Mouse (Mus musculus) olfactory bulb, adult 2 months (tissue): ENCODE results near the gene Fthl17f. TPM values are rescaled to one million over a fixed set of nuclear protein-coding genes. Genes with fewer than 3 reads are reported as not detected.
"Not testable (repeated sequence)": the region's sequence is repeated elsewhere in the genome, so short reads cannot be mapped to it uniquely, and the experiment has no call there.

ENCODE experiments used
- H3K27ac ChIP-seq: fragments of 200-500 bp; 2 replicates; pipeline ENCODE4 v1.5.1; 2012; ENCODE audit warnings: low read depth, low read length; ENCODE audit not compliant: insufficient read depth
- H3K4me1 ChIP-seq: fragments of 200-500 bp; 2 replicates; pipeline ENCODE4 v1.6.1; 2012; ENCODE audit warnings: low read length; ENCODE audit not compliant: control insufficient read depth, insufficient read depth
- H3K4me3 ChIP-seq: fragments of 200-500 bp; 2 replicates; pipeline ENCODE4 v1.5.1; 2012; ENCODE audit warnings: mild to moderate bottlenecking, low read depth, low read length, moderate library complexity; ENCODE audit not compliant: insufficient read depth
- CTCF ChIP-seq: fragments of 200-500 bp; IDR thresholded peaks from 2 replicates; pipeline ENCODE4 v1.5.1; 2012; ENCODE audit warnings: low read depth, mild to moderate bottlenecking, low read length, moderate library complexity; ENCODE audit not compliant: insufficient read depth
- POLR2A ChIP-seq: fragments of 200-500 bp; IDR thresholded peaks from 2 replicates; pipeline ENCODE4 v1.6.1; 2012; ENCODE audit warnings: mild to moderate bottlenecking, low read depth, low read length, moderate library complexity; ENCODE audit not compliant: insufficient read depth
- WGBS: fragments of 180-500 bp; shearing (Covaris S2); methylation state at CpG from one replicate; pipeline ENCODE4 v1.1.7; 2018; 5-methylcytosine and 5-hydroxymethylcytosine counted together
- polyA plus RNA-seq: library from polyadenylated mRNA; stranded (reverse); fragments of >200 nt; gene quantifications from 2 replicates; pipeline ENCODE4 v1.2.4, GENCODE M21; 2012; ENCODE audit warnings: low replicate concordance; ENCODE audit not compliant: missing spikeins, insufficient read depth, insufficient read length

The Fthl17f gene
- not detected in 2 replicates for polyA plus RNA-seq

DNA sequence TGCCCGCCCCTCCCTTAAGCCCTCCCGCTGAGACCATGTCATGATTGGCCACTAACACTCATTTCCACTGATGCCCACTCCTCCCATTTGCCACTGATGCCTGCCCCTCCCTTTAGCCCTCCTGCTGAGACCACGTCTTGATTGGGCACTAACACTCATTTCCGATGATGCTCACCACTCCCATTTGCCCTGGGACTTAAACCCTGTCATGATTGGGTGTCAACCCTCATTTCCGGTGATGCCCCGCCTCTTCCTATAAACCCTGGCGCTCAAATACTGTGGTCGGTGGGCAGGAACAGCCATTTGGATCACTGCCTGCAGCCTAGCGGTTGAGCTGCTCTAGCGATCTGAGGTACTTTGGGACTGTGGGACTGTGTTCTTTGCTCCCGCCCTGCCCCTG is at the start of gene Fthl17f:
Fthl17f (plus strand) TSS at position 301 of the 400 bp plus-strand sequence.
- WGBS: 92% methylated on average over 11 of the region's 11 CpGs
- not testable (repeated sequence) for H3K27ac ChIP-seq, H3K4me1 ChIP-seq, H3K4me3 ChIP-seq

DNA sequence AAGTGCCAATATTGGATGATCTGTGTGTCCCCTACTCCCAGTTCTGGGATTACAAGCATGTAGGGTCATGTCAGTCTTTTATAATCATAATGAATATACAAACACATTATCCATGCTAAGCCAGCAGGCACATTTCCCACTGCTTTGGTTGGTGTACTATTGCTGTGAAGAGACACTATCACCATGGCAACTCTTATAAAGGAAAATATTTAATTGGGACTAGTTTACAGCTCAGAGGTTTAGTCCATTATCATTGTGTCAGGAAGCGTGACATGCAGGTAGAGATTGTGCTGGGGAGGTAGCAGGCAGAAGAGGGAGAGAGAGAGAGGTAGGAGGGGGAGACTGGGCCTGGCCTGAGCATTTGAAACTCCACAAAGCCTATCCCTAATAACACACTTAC is 46.7 kb upstream of the Fthl17f start:
- Histone ChIP-seq H3K4me1 (no peaks in the 10 kb centered on the region), H3K27ac (no peak overlapping the region), H3K4me3 (no peak overlapping the region)
- TF ChIP-seq CTCF (no peak), POLR2A (no peak)
- WGBS: 50% methylated on average over 1 of the region's 1 CpGs

DNA sequence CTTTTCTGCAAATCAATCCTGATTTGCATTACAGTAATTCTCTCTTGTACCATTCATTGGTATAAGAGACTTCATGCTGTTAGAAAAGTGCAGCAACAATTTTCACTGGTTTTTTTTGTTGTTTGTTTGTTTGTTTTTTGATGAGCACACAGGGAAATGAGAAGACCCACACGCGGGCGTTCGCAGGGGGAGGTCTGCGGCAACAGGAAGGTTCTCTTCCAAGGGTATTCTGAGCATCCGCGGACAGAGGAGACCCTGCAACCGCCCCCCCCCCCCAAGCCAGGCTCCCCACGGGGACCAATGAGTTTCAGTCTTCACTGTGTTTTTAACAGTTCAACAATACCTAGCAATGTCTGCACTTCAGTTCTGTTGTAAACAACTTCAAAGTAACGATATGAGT is 43.3 kb upstream of the Fthl17f start:
- no peak overlapping the region for H3K4me3 ChIP-seq
- 39% methylated on average over 10 of the region's 10 CpGs for WGBS
- no peaks in the 10 kb centered on the region for H3K4me1 ChIP-seq
- TF ChIP-seq POLR2A: no peak
- TF ChIP-seq CTCF: no peak
- no peak overlapping the region for H3K27ac ChIP-seq

DNA sequence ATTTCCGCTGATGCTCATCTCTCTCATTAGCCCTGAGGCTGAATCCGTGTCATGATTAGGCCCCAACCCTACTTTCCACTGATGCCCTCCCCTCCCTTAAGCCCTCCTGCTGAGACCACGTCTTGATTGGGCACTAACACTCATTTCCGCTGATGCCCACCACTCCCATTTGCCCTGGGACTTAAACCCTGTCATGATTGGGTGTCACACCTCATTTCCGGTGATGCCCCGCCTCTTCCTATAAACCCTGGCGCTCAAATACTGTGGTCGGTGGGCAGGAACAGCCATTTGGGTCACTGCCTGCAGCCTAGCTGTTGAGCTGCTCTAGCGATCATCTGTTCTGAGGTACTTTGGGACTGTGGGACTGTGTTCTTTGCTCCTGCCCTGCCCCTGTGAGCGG is 29.6 kb upstream of the Fthl17f start, which contains the start of gene Fthl17e:
Fthl17e (plus strand) TSS at position 301 of the 400 bp plus-strand sequence.
- not testable (repeated sequence) for H3K4me1 ChIP-seq, H3K27ac ChIP-seq, H3K4me3 ChIP-seq
- 100% methylated on average over 1 of the region's 10 CpGs for WGBS

GRCm38 (mm10) chrX:9041611-9042010 is 21.2 kb upstream of the Fthl17f start:
- not testable (repeated sequence) for H3K4me3 ChIP-seq, H3K4me1 ChIP-seq, H3K27ac ChIP-seq
- WGBS: 35% methylated on average over 3 of the region's 4 CpGs

GRCm38 (mm10) chrX:9060952-9061351 is 1.9 kb upstream of the Fthl17f start:
- 18% methylated on average over 8 of the region's 9 CpGs for WGBS
- not testable (repeated sequence) for H3K27ac ChIP-seq, H3K4me3 ChIP-seq, H3K4me1 ChIP-seq

DNA sequence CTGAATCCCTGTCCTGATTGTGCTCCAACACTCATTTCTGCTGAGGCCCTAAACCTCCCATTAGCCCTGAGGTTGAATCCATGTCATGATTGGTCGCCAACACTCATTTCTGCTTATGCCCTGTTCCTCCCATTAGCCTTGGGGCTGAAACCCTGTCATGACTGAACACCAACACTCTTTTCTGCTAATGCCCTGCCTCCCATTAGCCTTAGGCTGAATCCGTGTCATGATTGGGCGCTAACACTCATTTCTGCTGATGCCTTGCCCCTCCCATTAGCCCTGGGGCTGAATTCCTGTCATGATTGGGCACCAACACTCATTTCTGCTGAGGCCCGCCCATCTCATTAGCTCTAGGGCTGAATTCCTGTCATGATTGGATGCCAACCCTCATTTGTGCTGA is 714 bp upstream of the Fthl17f start:
- H3K4me3 ChIP-seq: no peak overlapping the region
- H3K27ac ChIP-seq: no peak overlapping the region
- WGBS: 79% methylated on average over 4 of the region's 4 CpGs
- TF ChIP-seq POLR2A (no peak), CTCF (no peak)
- no peaks in the 10 kb centered on the region for H3K4me1 ChIP-seq

DNA sequence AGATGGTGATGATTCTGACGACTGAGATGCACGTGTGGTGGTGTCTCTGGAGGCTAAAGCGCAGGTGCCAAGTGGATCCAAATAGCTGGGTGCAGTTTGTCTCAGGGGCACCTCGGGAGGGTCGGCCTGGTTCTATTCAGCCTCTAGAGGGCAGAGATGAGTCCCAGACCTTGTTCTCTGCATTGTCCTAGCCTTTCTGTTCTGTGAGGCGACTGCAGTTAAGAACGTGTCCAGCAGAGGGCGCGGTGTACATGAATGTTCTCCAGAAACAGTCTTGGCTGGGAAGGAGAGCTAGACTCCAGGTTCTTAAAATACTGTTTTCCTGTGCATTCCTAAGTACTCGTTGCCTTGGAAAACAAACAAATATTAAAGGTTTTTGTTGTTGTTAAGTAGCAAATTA is 14.9 kb downstream of the Fthl17f start:
- H3K4me1 ChIP-seq, H3K4me3 ChIP-seq, H3K27ac ChIP-seq: not testable (repeated sequence)
- 22% methylated on average over 9 of the region's 10 CpGs for WGBS

GRCm38 (mm10) chrX:9095066-9095465 is 32.3 kb downstream of the Fthl17f start:
- H3K4me3 ChIP-seq, H3K4me1 ChIP-seq, H3K27ac ChIP-seq: not testable (repeated sequence)

GRCm38 (mm10) chrX:9104262-9104661 is 41.4 kb downstream of the Fthl17f start, which contains the start of gene 4930402K13Rik:
Gene 4930402K13Rik, plus strand, starts transcription at chrX:9104562.
- Histone ChIP-seq H3K4me3 (no peak within 1 kb of the TSS), H3K4me1 (no peaks in the 10 kb centered on the region), H3K27ac (no peak within 1 kb of the TSS)
- 90% methylated on average over 6 of the region's 6 CpGs for whole genome bisulfite sequencing
- TF ChIP-seq CTCF (no peak), POLR2A (no peak)

- WGBS: 59% methylated on average over 2 of the region's 2 CpGs
- Histone ChIP-seq H3K4me1 (no peaks in the 10 kb centered on the region), H3K27ac (no peak overlapping the region), H3K4me3 (no peak overlapping the region)
- TF ChIP-seq POLR2A: no peak
- TF ChIP-seq CTCF: no peak
Observed at GRCm38 (mm10) chrX:9110381-9110780, 47.6 kb downstream of the Fthl17f start.

Other genes with a start within 250 kb of the Fthl17f start
- not detected in 2 replicates for gene Gm6592, start 219.0 kb upstream of the Fthl17f start, polyA plus RNA-seq
- gene Gm5751, start 188.8 kb upstream of the Fthl17f start, polyA plus RNA-seq: not detected in 2 replicates
- gene B630019K06Rik, start 170.6 kb upstream of the Fthl17f start, polyA plus RNA-seq: not detected in 2 replicates
- not detected in 2 replicates for gene Fthl17b, start 100.0 kb upstream of the Fthl17f start, polyA plus RNA-seq
- not detected in 2 replicates for gene Fthl17c, start 86.5 kb upstream of the Fthl17f start, polyA plus RNA-seq
- gene Fthl17d, start 76.3 kb upstream of the Fthl17f start, polyA plus RNA-seq: not detected in 2 replicates
- not detected in 2 replicates for gene Fthl17e, start 29.5 kb upstream of the Fthl17f start, polyA plus RNA-seq
- not detected in 2 replicates for gene 4930402K13Rik, start 41.5 kb downstream of the Fthl17f start, polyA plus RNA-seq
- not detected in 2 replicates for gene Lancl3, start 136.9 kb downstream of the Fthl17f start, polyA plus RNA-seq
- gene Gm14862, start 193.9 kb downstream of the Fthl17f start, polyA plus RNA-seq: not detected in 2 replicates
- not detected in 2 replicates for gene Xk, start 209.7 kb downstream of the Fthl17f start, polyA plus RNA-seq
- gene H2al1m, start 220.7 kb downstream of the Fthl17f start, polyA plus RNA-seq: not detected in 2 replicates